ENCODE assay signal across 2 mouse cellular contexts in the genomic region with DNA sequence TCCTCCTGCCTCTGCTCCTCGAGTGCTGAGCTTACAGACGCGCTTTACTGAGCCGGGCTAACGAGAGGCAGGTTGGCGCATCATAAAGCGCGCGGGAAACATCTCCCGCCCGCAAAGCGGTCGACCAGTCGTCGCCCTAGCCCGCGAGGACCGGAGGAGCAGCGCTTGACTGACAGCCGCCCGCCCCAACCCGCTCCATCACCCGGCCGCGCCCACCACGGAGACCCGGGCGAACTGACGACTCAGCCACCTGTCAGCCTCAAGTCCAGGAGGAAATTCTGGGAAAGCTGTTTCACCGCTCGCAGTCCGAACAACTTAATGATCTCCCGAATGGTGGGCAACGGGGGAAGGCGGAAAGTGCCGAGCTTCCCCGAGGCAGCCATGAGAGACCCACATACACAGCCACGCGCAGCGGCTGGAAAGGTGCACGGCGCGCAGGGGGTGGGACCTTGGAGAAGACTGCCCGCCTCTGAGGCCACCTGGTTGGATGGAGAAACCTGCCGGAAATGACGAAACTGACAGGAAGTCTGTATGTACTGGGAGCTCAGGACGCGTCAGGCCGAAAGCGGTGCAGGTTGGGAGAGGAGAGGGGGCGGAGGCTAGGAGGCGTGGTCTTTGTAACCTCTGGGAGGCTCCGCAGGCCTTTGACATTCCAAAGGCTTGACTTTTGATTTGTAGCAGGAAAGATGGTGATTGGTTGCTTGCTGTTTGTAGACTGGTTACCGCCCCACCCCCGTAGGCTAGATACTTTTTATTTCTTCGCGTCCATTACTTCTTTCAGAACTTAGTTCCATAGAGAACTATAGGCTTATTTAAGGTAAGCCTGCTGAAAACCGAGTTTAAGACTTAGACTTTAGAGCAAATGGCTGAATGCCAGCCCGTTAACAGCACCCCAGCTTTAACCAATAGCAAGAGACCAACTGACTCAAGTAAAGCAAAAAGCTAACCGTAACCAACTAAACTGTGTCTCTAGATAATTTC.
A peak's percentile ranks its signal among the peaks of the same experiment; 100 is the strongest.
TF ChIP-seq lines count a peak whose summit lies in the region.

A gene (minus strand): TSS at position 451 of the 981 bp plus-strand sequence.

TF ChIP-seq in C2C12, 6 proteins besides CTCF, POLR2A, EP300 and RAD21 (continued from another document):
- TF ChIP-seq MYOG (IDR thresholded peaks at IDR 0.05; ENCODE audit: control insufficient read depth, extremely low read depth, insufficient read length) (no peak), USF1 (IDR thresholded peaks at IDR 0.05; ENCODE audit: low read depth) (no peak), MAX (IDR thresholded peaks at IDR 0.05) (peak; percentile 73)

TF ChIP-seq in myocyte, 11 proteins besides CTCF, POLR2A, EP300 and RAD21 (continued from another document):
- no peak for TF ChIP-seq CEBPB (IDR thresholded peaks at IDR 0.05; ENCODE audit: insufficient read depth, poor library complexity, severe bottlenecking)
- peak; percentile 31 for TF ChIP-seq SRF (IDR thresholded peaks at IDR 0.05; ENCODE audit: control insufficient read depth, insufficient read length, low read depth)
- no peak for TF ChIP-seq USF1 (IDR thresholded peaks at IDR 0.05; ENCODE audit: low read depth)
- peak in 1 of 3 experiments; percentile 25 for TF ChIP-seq MYOD1 (IDR thresholded peaks at IDR 0.05; ENCODE audit: control insufficient read depth in 1 of 3, insufficient read length in 2 of 3, low read depth in 2 of 3)
- no peak for TF ChIP-seq TCF12 (IDR thresholded peaks at IDR 0.05; ENCODE audit: insufficient read depth, poor library complexity, severe bottlenecking)
- peak in 1 of 3 experiments; percentile 34 for TF ChIP-seq MYOG (IDR thresholded peaks at IDR 0.05; ENCODE audit: control insufficient read depth in 1 of 3, insufficient read depth in 1 of 3, insufficient read length in 2 of 3, low read depth in 2 of 3)
